ENCODE assay signal across 8 mouse cellular contexts in genomic region chr4:139382231-139382630, GRCm38 (mm10). TPM values are rescaled to one million over a fixed set of nuclear protein-coding genes. Genes with fewer than 3 reads are reported as not detected.
DNase-seq lines count a peak whose midpoint lies in the region; ATAC-seq and TF ChIP-seq lines count a peak whose summit lies in the region.

No protein-coding gene starts in this region.

- no peak overlapping the region for H3K9ac ChIP-seq in embryonic facial prominence, embryonic 14.5 days (ENCODE audit: low read depth, low read length)
- peak overlapping the region; percentile 42 for H3K9ac ChIP-seq in liver, adult 2 months (ENCODE audit: low read depth, low read length)

- no peak for DNase-seq in gastrocnemius, adult 2 months
- DNase-seq in gastrocnemius, postnatal 10 days, result no peak
- DNase-seq in 416B (ENCODE audit: low read depth), result peak; percentile 66
- no peak for DNase-seq in embryonic facial prominence, embryonic 14.5 days (ENCODE audit: low spot score)
- DNase-seq in liver, adult 2 months (ENCODE audit: extremely low read depth, low read depth, low spot score), result peak; percentile 71
- DNase-seq in layer of hippocampus, postnatal 36 days, result no peak
- DNase-seq in kidney, adult 11 months, result no peak
- no peak for DNase-seq in layer of hippocampus, adult 11-12 months (ENCODE audit: low spot score)

- WGBS in embryonic facial prominence, embryonic 14.5 days, result 86% methylated on average over 7 of the region's 7 CpGs
- 3% methylated on average over 7 of the region's 7 CpGs for WGBS in liver, adult 2 months

- TF ChIP-seq CTCF in gastrocnemius, adult 2 months (IDR thresholded peaks at IDR 0.05), result no peak
- TF ChIP-seq CTCF in liver, adult 2 months (IDR thresholded peaks at IDR 0.05; ENCODE audit: low read depth, low read length), result no peak

- no peak for TF ChIP-seq POLR2A in liver, adult 2 months (IDR thresholded peaks at IDR 0.05; ENCODE audit: extremely low read depth, insufficient read depth, low read length)

- peak overlapping the region; percentile 94; the same call in 1 of the 2 replicates for H3K4me2 ChIP-seq in embryonic facial prominence, embryonic 14.5 days (ENCODE audit: low read depth, low read length)

- no peaks in the 10 kb centered on the region for H3K27me3 ChIP-seq in embryonic facial prominence, embryonic 14.5 days (replicated peaks; ENCODE audit: control insufficient read depth, insufficient read depth, low read length)
- H3K27me3 ChIP-seq in liver, adult 2 months (ENCODE audit: control insufficient read depth, insufficient read depth, low read length), result no peaks in the 10 kb centered on the region

- intact Hi-C loops in gastrocnemius, adult 2 months (cut with DNase I), result no loop called here

- H3K9me3 ChIP-seq in embryonic facial prominence, embryonic 14.5 days (ENCODE audit: control insufficient read depth, low read length), result no peaks in the 10 kb centered on the region

- H3K4me1 ChIP-seq in embryonic facial prominence, embryonic 14.5 days (ENCODE audit: control insufficient read depth, insufficient read depth, low read length), result peaks cover 12% of the 10 kb centered on the region; the same call in 1 of the 2 replicates
- peaks cover 31% of the 10 kb centered on the region for H3K4me1 ChIP-seq in liver, adult 2 months (ENCODE audit: control insufficient read depth, insufficient read depth, low read length)

- peaks cover 1% of the 10 kb centered on the region for H3K36me3 ChIP-seq in embryonic facial prominence, embryonic 14.5 days (ENCODE audit: control insufficient read depth, insufficient read depth, low read length)
- H3K36me3 ChIP-seq in liver, adult 2 months (ENCODE audit: control insufficient read depth, insufficient read depth, low read length), result peaks cover 3% of the 10 kb centered on the region; the same call in 1 of the 2 replicates

- peaks cover 29% of the 10 kb centered on the region for H3K79me2 ChIP-seq in liver, adult 2 months (ENCODE audit: control insufficient read depth, insufficient read depth, low read length)

- no peak for ATAC-seq in embryonic facial prominence, embryonic 14.5 days (ENCODE audit: low read depth)

- H3K4me3 ChIP-seq in gastrocnemius, adult 2 months, result peak overlapping the region; percentile 83
- peak overlapping the region; percentile 91; the same call in 1 of the 2 replicates for H3K4me3 ChIP-seq in embryonic facial prominence, embryonic 14.5 days (ENCODE audit: low read depth, low read length)
- peak overlapping the region; percentile 19 for H3K4me3 ChIP-seq in liver, adult 2 months (ENCODE audit: insufficient read depth, low read depth, low read length)

- H3K27ac ChIP-seq in gastrocnemius, adult 2 months, result peak overlapping the region; percentile 40; the same call in 1 of the 2 replicates
- no peak overlapping the region for H3K27ac ChIP-seq in embryonic facial prominence, embryonic 14.5 days (replicated peaks; ENCODE audit: low read depth, low read length)
- H3K27ac ChIP-seq in liver, adult 2 months (replicated peaks; ENCODE audit: insufficient read depth, low read depth, low read length), result peak overlapping the region; percentile 75

RNA-seq across cellular contexts. Expression of gene Ubr4, which starts 29.8 kb away (rescaled TPM):
- total RNA-seq in gastrocnemius, adult 2 months (2021), result 100 to 1,000 TPM in 1 of 2 experiments, 10 to 100 TPM in 1; 94.7 to 125 TPM
- 10 to 100 TPM; 79.7 to 99.0 TPM for total RNA-seq in gastrocnemius, postnatal 10 days (2021)
- 72.4 and 77.5 TPM in 2 replicates for polyA plus RNA-seq in embryonic facial prominence, embryonic 14.5 days (2014; fragmentation: Nextera tagmentation; extraction: Ambion mirVana)
- total RNA-seq in liver, adult 2 months (2014; rRNA removed), result 56.7 and 94.2 TPM in 2 replicates
- polyA plus RNA-seq in liver, adult 2 months (2012; rRNA removed), result 109 and 149 TPM in 2 replicates
- total RNA-seq in layer of hippocampus, postnatal 36 days (2021), result 100 to 1,000 TPM; 149 to 168 TPM

RNA-seq across cellular contexts. Expression of gene Emc1, which starts 29.8 kb away (rescaled TPM):
- 10 to 100 TPM; 29.1 to 32.6 TPM for total RNA-seq in gastrocnemius, adult 2 months (2021)
- 10 to 100 TPM; 30.7 TPM for total RNA-seq in gastrocnemius, postnatal 10 days (2021)
- polyA plus RNA-seq in embryonic facial prominence, embryonic 14.5 days (2014; fragmentation: Nextera tagmentation; extraction: Ambion mirVana), result 14.1 and 15.3 TPM in 2 replicates
- total RNA-seq in liver, adult 2 months (2014; rRNA removed), result 23.0 and 23.6 TPM in 2 replicates
- polyA plus RNA-seq in liver, adult 2 months (2012; rRNA removed), result 22.2 and 22.3 TPM in 2 replicates
- total RNA-seq in layer of hippocampus, postnatal 36 days (2021), result 10 to 100 TPM; 87.9 to 89.8 TPM

RNA-seq across cellular contexts. Expression of gene Mrto4, which starts 29.9 kb away (rescaled TPM):
- total RNA-seq in gastrocnemius, adult 2 months (2021), result 10 to 100 TPM; 34.9 to 35.7 TPM
- total RNA-seq in gastrocnemius, postnatal 10 days (2021), result 10 to 100 TPM; 44.3 to 44.9 TPM
- polyA plus RNA-seq in embryonic facial prominence, embryonic 14.5 days (2014; fragmentation: Nextera tagmentation; extraction: Ambion mirVana), result 92.5 and 99.5 TPM in 2 replicates
- 26.0 and 27.9 TPM in 2 replicates for total RNA-seq in liver, adult 2 months (2014; rRNA removed)
- 17.2 and 22.8 TPM in 2 replicates for polyA plus RNA-seq in liver, adult 2 months (2012; rRNA removed)
- 10 to 100 TPM; 48.1 to 48.3 TPM for total RNA-seq in layer of hippocampus, postnatal 36 days (2021)

Comparison
In these comparisons a context has a peak if more than half of its experiments do, and no peak if none do; other contexts are left out.
1. DNase-seq: peak in 416B (single experiment) and liver, adult 2 months (single experiment); none in gastrocnemius, adult 2 months (single experiment), gastrocnemius, postnatal 10 days (single experiment), embryonic facial prominence, embryonic 14.5 days (single experiment), layer of hippocampus, postnatal 36 days (0 of 2), kidney, adult 11 months (single experiment) and layer of hippocampus, adult 11-12 months (single experiment).
2. H3K4me3 ChIP-seq: peak in every context shown above with its lines; median percentile 91 in embryonic facial prominence, embryonic 14.5 days; 83 in gastrocnemius, adult 2 months; 19 in liver, adult 2 months.